Mouse (Mus musculus): ENCODE results near the gene Shpk. TPM values are rescaled to one million over a fixed set of nuclear protein-coding genes. Genes with fewer than 3 reads are reported as not detected.

The Shpk gene
- 1 to 10 TPM; 2.7 to 2.8 TPM for total RNA-seq (2021)
- long read RNA-seq, partial matches to known transcripts, result 0 of 3 reads
- long read RNA-seq, other reads (novel, unspliced or antisense), result 2 of 3 reads

- DNase-seq (ENCODE audit: low spot score in 2 of 2), result peak; percentile 96 to 97
Observed at GRCm38 (mm10) chr11:73199230-73199712, at the start of gene Shpk. TSS of gene Shpk (plus strand) at chr11:73199460.

GRCm38 (mm10) chr11:73155071-73155470 is 44.2 kb upstream of the Shpk start:
- DNase-seq (ENCODE audit: low spot score in 2 of 2), result no peak

DNA sequence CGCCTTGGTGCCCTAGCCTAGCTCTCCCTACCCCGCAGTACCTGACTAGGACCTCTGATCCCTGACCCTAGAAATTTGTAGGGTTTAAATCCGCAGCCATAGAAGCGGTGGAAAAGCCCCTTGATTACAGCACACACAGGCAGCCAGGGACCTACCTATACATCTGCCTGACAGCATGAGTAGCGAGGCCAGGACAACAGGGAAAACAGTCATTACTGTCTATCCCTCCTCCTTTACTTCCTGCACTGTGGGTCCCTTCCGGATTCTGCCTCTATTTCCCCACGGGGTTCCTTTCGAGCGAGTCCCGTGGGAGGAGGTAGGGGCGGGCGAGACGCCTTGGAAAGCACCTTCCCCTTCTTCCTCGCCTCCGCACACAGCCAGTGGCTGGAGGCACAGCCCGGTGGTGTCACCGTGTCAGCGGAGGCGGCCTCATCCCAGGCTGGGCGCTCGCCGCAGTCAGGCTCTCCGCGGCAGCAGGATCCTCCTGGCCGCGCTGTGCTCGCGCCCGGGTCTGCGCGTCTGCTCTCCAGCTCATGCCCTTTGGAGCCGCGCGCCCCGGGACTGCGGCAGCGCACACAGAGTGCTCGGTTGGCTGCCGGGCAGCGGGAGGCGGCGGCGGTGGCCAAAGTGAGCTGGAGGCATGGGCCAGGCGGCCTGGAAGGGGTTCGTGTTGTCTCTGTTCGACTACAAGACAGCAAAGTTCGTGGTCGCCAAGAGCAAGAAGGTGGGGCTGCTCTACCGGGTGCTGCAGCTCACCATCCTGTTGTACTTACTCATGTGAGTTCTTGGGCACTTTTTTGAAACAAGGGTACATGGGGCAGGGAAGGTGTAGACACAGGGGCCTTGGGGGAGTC is 39.1 kb upstream of the Shpk start, which contains the start of gene P2rx5:
TSS of gene P2rx5 (plus strand) at position 465 of the 854 bp plus-strand sequence.
- no peak for DNase-seq (ENCODE audit: low spot score in 2 of 2)

- no peak for DNase-seq (ENCODE audit: low spot score in 2 of 2)
Observed at GRCm38 (mm10) chr11:73160811-73161200, 38.5 kb upstream of the Shpk start.

DNA sequence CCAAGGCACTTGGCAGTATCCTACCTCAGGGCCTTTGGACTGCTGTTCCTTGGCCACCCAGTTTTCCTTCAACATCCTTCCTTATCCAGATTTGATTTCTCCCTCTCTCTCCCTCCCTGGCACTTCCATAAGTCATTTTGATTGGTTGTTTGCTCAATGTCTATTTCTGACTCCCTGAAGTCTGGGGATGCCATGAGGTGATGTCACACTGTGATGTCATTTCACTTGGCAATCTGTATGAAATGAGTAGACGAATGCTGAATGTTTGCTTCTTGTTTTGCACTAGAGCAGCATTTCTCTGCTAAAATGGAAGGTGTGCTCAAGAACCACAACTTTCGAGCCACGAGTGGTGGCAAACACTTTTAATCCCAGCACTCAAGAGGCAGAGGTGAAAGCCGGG is 37.6 kb upstream of the Shpk start:
- DNase-seq (ENCODE audit: low spot score in 2 of 2), result no peak

DNA sequence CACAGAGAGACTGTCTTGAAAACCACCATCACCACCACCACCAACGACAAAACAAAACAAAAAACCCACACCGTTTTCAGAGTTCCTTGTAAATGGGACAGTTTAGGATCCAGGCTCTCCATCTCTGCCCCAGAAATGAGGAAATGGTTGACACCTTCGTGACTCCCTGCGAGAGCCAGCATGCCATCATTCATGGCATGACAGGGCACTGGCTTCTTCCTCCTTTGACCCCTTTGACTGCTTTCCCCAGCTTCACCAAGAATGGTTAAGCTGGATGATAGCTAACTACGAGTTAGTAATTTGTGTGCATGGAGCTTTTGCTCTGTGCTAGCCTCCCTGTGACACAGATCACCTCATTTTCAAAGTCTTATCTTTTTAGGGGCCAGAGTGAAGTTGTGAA is 37.0 kb upstream of the Shpk start:
- DNase-seq (ENCODE audit: low spot score in 2 of 2), result no peak

GRCm38 (mm10) chr11:73168071-73168470 is 31.2 kb upstream of the Shpk start:
- no peak for DNase-seq (ENCODE audit: low spot score in 2 of 2)

DNA sequence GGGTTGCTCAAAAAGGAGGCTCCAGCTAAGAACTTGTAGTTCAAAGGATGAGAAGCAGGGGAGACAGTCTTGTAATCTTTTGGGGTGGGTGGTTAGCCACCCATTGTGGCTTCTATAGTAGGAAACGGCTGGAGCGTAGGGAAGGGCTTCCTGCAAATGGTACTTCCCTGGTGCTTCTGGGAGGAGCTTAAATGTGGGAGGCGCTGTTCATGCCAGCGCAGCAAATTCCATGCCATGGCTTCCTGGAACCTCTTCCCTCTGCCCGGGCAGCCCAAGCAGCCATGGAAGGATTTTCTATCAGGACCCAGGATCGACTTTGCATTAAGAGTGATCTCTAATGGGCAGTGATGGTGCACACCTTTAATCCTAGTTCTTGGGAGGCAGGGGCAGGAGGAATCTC is 30.7 kb upstream of the Shpk start:
- no peak for DNase-seq (ENCODE audit: low spot score in 2 of 2)

GRCm38 (mm10) chr11:73169231-73169630 is 30.0 kb upstream of the Shpk start:
- peak; percentile 71 to 72 for DNase-seq (ENCODE audit: low spot score in 2 of 2)

DNA sequence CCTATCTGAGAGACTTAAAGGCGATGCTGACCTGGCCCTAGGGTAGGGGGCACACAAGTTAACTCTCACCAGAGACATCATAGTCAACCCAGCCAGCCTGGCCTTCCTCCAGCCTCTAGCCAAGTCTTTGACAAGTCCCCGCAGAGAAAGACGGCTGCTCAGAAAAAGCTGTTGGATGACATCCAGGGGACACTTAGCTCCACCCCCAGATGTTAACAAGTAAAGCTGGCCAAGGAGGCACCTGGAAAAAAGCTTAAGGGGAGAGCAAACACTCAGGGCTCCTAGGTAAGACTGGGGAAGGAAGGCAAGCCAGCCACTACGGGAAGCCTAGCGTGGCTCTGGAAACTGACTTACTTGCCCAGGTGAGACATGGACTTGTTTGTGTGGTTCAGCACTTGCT is 27.1 kb upstream of the Shpk start:
- DNase-seq (ENCODE audit: low spot score in 2 of 2), result no peak

DNA sequence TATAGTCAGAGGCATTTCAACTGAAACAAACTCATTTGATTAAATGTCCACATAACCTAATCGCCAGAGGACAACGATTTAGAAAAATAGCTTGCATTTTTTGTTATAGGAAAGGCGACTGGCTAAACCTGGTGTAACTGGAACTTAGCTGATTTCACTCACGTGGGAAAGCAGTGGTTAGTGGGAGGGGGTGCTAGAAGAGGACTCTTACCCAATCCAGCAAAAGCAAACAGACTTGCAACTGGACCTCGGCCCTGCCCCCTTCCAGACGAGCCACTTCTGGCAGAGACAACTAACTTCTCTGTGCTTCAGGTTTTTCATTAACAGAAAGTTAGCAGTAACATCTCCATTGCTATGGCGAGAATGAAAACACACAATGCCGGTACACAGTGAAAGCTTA is 23.6 kb upstream of the Shpk start:
- DNase-seq (ENCODE audit: low spot score in 2 of 2), result no peak

GRCm38 (mm10) chr11:73176186-73176585 is 23.1 kb upstream of the Shpk start:
- DNase-seq (ENCODE audit: low spot score in 2 of 2), result no peak

DNA sequence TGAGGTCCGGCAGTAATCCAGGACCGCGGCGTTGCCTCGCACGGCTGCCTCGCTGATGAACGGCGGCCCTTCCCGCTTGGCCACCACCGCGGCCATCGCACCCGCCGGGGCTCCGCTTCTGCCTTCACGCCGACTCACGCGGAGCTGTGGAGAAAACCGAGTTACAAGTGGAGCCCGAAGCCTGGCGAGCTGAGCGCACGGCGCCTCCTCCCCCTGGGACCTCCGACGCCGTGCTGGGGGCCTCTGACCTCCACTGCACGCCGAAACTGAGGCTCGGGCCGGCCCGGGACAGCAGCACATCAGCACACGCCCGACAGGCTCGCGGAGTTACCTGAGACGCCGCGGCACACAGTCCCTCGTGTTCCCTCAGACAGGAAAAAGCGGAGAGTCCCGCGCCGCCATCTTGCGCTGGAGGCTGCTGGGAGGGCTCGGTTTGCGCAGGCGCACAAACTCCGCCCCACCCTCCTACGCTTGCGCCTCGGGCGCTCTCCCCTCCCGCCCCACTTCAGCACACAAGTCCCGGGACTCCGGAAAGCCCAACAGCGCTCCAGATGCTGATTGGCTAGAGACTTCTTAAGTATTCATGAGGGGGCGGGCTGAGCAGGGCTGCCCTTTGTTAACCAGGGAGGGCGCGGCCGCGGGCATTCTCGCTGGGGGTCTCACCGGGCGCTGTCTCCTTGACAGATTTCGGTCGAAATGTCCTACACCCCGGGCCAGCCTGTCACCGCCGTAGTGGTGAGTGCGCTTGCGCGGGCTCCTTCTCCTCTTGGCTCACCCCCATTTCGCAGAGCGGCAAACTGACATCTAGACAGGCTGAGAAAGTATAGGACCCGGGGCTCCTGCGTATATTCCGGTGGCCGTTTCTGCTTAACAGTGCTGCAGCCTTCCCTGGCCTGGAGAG is 22.4 kb upstream of the Shpk start, which contains the start of the genes Emc6 and Tax1bp3:
TSS of gene Emc6 (minus strand) at position 430 of the 901 bp plus-strand sequence.
TSS of gene Tax1bp3 (plus strand) at position 476 of the 901 bp plus-strand sequence.
- peak; percentile 94 to 96 for DNase-seq (ENCODE audit: low spot score in 2 of 2)

DNA sequence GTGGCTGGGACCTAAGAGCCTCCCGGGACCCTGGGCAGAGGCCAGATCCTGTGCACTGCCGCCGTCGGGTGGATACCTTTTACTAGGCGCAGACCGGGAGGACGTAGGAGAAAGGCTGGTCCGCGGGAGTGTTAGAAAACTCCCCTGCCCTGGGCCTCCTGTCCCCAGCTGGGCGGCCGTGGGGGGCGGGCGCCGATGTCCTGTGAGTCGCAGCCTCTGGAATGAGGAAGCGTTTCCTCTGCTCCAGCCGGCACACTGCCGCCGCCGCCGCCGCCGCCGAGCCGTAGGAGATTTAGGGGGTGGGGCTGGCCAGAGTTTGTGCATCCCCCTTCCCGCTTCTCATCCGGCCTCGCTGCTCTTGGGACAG is 21.8 kb upstream of the Shpk start:
- peak; percentile 51 to 64 for DNase-seq (ENCODE audit: low spot score in 2 of 2)

DNA sequence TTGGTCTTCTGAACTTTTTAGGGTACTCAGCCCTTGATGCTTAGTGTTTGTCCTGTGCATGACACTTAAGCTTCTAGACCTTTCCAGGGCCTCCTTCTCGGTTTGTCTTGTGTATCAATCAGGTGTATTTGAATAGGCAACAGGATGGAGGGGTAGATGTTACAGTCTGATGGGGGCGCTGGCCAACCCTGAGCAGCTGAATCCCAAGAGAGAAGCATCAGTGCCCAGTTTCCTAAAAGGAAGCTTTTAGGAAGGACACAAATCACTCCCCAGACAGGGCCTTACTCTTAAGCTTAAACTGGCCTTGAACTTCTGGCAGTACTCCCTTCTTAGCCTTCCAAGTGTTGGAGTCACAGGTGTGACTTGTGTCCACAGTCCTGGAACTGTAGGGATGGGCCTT is 21.4 kb upstream of the Shpk start:
- DNase-seq (ENCODE audit: low spot score in 2 of 2), result no peak

- DNase-seq (ENCODE audit: low spot score in 2 of 2), result no peak
Observed at GRCm38 (mm10) chr11:73185872-73186615, 13.2 kb upstream of the Shpk start.

GRCm38 (mm10) chr11:73187231-73187630 is 12.0 kb upstream of the Shpk start:
- no peak for DNase-seq (ENCODE audit: low spot score in 2 of 2)

DNA sequence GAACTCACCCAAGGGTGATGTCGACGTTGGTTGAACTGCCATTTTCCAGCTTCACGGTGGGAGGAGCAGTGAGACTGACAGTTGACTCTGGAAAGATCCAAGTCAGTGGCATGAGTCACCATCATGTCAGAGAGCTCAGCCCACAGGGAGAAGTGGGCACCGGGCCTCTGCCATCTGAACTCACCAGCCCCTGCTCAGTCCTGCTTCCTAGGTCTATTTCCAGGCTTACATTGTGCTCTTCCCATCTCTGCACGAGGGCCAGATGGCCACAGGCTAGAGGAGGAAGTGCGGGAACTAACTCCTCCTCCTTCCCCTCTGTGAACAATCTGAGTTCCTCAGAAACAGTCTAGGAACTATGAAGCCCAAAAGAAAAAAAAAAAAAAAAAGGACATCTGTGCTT is 6.2 kb upstream of the Shpk start:
- peak in 1 of 2 experiments; percentile 26 for DNase-seq (ENCODE audit: low spot score in 2 of 2)

GRCm38 (mm10) chr11:73194444-73194843 is 4.8 kb upstream of the Shpk start:
- no peak for DNase-seq (ENCODE audit: low spot score in 2 of 2)

DNA sequence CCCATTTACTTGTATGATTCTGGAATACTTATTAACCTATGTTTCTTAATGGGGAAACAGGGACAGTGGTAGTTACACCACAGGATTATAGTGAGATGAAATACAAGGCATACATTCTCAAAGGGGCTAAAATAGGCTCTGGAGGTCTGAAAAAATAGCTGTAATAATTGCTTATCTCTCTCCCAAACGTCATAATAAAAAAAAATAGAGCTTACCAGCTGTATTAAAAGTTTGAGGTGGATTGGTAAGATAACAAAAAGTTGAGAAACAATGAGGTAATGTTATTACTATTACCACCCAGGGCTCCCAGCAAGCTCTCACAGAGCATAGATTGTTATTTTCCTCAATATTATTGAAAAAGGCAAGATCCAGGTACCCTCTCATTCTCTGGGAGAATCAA is 1.1 kb upstream of the Shpk start:
- no peak for DNase-seq (ENCODE audit: low spot score in 2 of 2)
